Mouse (Mus musculus) adrenal gland (tissue): Measurements from ENCODE around the gene St3gal2.
"Not testable (repeated sequence)": the region's sequence is repeated elsewhere in the genome, so short reads cannot be mapped to it uniquely, and the experiment has no call there.

Source experiments
- intact Hi-C: fragments of 180-260 bp; cut with DNase I; formaldehyde crosslinking; loops from one replicate; pipeline ENCODE4 v1.15.1; 2025
- microRNA-seq, 2 experiments: library from miRNA; unstranded; fragments of <30 nt; microRNA quantifications; one replicate each; pipeline ENCODE4; 2019

Gene St3gal2

GRCm38 (mm10) chr8:110987805-110988744, 68.4 kb downstream of the St3gal2 start:
- intact Hi-C loops: no loop called here

- intact Hi-C loops: no loop called here
These were observed 70.3 kb downstream of the St3gal2 start for GRCm38 (mm10) chr8:110990017-110990416.

GRCm38 (mm10) chr8:110996641-110997430, 77.1 kb downstream of the St3gal2 start:
- intact Hi-C loops: no loop called here

- intact Hi-C loops: no loop called here
These were observed 78.1 kb downstream of the St3gal2 start, which contains the start of gene Ddx19a for GRCm38 (mm10) chr8:110997547-110998531. Gene Ddx19a (minus strand): TSS chr8:110997800.

GRCm38 (mm10) chr8:111010230-111010991, 90.7 kb downstream of the St3gal2 start:
- intact Hi-C loops: not testable (repeated sequence)

Small RNA genes within 50 kb of the gene (microRNA-seq; reads per million reads assigned to microRNA genes)
- 0.11 to 0.74 reads per million in 2 experiments for gene Mir3473d
